Mouse (Mus musculus) forebrain, embryonic 16.5 days (tissue): ENCODE measurements around the gene Prkca. TPM values are rescaled to one million over a fixed set of nuclear protein-coding genes. Genes with fewer than 3 reads are reported as not detected.

Experiments used
- ATAC-seq: fragments of 200-750 bp; cut with Nextera tagmentation; 2 replicates; pipeline ENCODE4 v1.8.0; 2017; ENCODE audit warnings: mild to moderate bottlenecking, moderate library complexity
- H3K27ac ChIP-seq: fragments of 300-500 bp; sonication (generic); 2 replicates; pipeline ENCODE4 v1.5.1; 2014; ENCODE audit warnings: low read length, control low read depth
- H3K27me3 ChIP-seq: fragments of 300-500 bp; sonication (generic); replicated peaks from 2 replicates; pipeline ENCODE4 v1.6.1; 2014; ENCODE audit warnings: low read length; ENCODE audit not compliant: control insufficient read depth, insufficient read depth
- H3K36me3 ChIP-seq: fragments of 300-500 bp; sonication (generic); 2 replicates; pipeline ENCODE4 v1.6.1; 2014; ENCODE audit not compliant: control insufficient read depth, insufficient read depth
- H3K4me1 ChIP-seq: fragments of 300-500 bp; sonication (generic); replicated peaks from 2 replicates; pipeline ENCODE4 v1.6.1; 2014; ENCODE audit warnings: low read length; ENCODE audit not compliant: control insufficient read depth, insufficient read depth
- H3K4me2 ChIP-seq: fragments of 300-500 bp; sonication (generic); 2 replicates; pipeline ENCODE4 v1.6.1; 2014; ENCODE audit warnings: mild to moderate bottlenecking, low read length, control low read depth
- H3K4me3 ChIP-seq: fragments of 300-500 bp; sonication (generic); replicated peaks from 2 replicates; pipeline ENCODE4 v1.5.1; 2014; ENCODE audit warnings: mild to moderate bottlenecking, low read length, control low read depth
- H3K9ac ChIP-seq: fragments of 300-500 bp; sonication (generic); replicated peaks from 2 replicates; pipeline ENCODE4 v1.6.1; 2014; ENCODE audit warnings: low read depth, low read length, control low read depth
- H3K9me3 ChIP-seq: fragments of 300-500 bp; sonication (generic); 2 replicates; pipeline ENCODE4 v1.6.1; 2016; ENCODE audit warnings: low read length; ENCODE audit not compliant: control insufficient read depth
- WGBS: fragments of 180-500 bp; shearing (Covaris S2); extraction: QIAGEN DNeasy Blood & Tissue Kit; methylation state at CpG from one replicate; pipeline ENCODE4 v1.1.7; 2014; 5-methylcytosine and 5-hydroxymethylcytosine counted together
- polyA plus RNA-seq: library from polyadenylated mRNA; unstranded; fragments of >200 nt; fragmentation: Nextera tagmentation; extraction: Ambion mirVana; gene quantifications from 2 replicates; pipeline ENCODE4 v1.2.1, GENCODE M21; 2015

Gene Prkca
- polyA plus RNA-seq, 1 experiment from 2014 or later, result 7.5 TPM

DNA sequence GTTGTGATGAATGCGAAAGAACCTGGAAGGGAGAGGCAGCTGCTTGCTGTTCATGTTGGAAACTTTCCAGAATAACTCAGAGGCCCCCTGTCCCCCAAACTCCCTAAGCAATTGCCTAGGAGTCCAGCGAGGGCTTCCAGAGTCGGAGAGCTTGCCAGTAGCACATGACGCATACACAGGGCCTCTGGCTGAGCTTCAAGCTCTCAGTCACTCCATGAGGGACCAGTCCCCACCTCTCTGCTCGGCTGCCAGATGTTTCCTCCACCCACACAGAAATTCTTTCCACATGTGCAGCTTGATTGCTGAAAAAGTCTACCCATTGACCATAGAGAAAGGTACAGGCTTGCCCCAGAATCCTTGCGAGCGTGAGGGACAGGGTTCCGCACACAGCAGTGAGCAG, 128.3 kb downstream of the Prkca start:
- H3K9me3 ChIP-seq, result no peaks in the 10 kb centered on the region
- no peaks in the 10 kb centered on the region for H3K36me3 ChIP-seq
- peaks cover 7% of the 10 kb centered on the region for H3K4me1 ChIP-seq
- H3K4me2 ChIP-seq, result no peak overlapping the region
- H3K9ac ChIP-seq, result no peak overlapping the region
- 41% methylated on average over 8 of the region's 8 CpGs for WGBS
- no peak overlapping the region for H3K4me3 ChIP-seq
- ATAC-seq, result peak; percentile 72; the same call in 1 of the 2 replicates
- no peak overlapping the region for H3K27ac ChIP-seq
- no peaks in the 10 kb centered on the region for H3K27me3 ChIP-seq

- Histone ChIP-seq H3K27me3 (no peaks in the 10 kb centered on the region), H3K4me1 (peaks cover 7% of the 10 kb centered on the region), H3K27ac (no peak overlapping the region), H3K36me3 (no peaks in the 10 kb centered on the region), H3K9me3 (no peaks in the 10 kb centered on the region), H3K4me2 (no peak overlapping the region), H3K9ac (no peak overlapping the region), H3K4me3 (no peak overlapping the region)
- 89% methylated on average over 11 of the region's 11 CpGs for WGBS
- ATAC-seq, result no peak
Measured at GRCm38 (mm10) chr11:108214521-108215223, 129.1 kb downstream of the Prkca start.

- no peaks in the 10 kb centered on the region for H3K9me3 ChIP-seq
- peaks cover 7% of the 10 kb centered on the region for H3K4me1 ChIP-seq
- no peak overlapping the region for H3K4me3 ChIP-seq
- no peak for ATAC-seq
- no peaks in the 10 kb centered on the region for H3K36me3 ChIP-seq
- WGBS, result 93% methylated on average over 10 of the region's 10 CpGs
- no peak overlapping the region for H3K27ac ChIP-seq
- H3K4me2 ChIP-seq, result no peak overlapping the region
- H3K27me3 ChIP-seq, result no peaks in the 10 kb centered on the region
- H3K9ac ChIP-seq, result no peak overlapping the region
Measured at GRCm38 (mm10) chr11:108213783-108214182, 129.9 kb downstream of the Prkca start.

- Histone ChIP-seq H3K36me3 (no peaks in the 10 kb centered on the region), H3K9me3 (no peaks in the 10 kb centered on the region), H3K4me1 (peaks cover 7% of the 10 kb centered on the region), H3K9ac (no peak overlapping the region), H3K27me3 (no peaks in the 10 kb centered on the region), H3K27ac (no peak overlapping the region), H3K4me3 (no peak overlapping the region), H3K4me2 (no peak overlapping the region)
- 76% methylated on average over 5 of the region's 5 CpGs for WGBS
- ATAC-seq, result no peak
Measured at GRCm38 (mm10) chr11:108212638-108213037, 131.1 kb downstream of the Prkca start.

DNA sequence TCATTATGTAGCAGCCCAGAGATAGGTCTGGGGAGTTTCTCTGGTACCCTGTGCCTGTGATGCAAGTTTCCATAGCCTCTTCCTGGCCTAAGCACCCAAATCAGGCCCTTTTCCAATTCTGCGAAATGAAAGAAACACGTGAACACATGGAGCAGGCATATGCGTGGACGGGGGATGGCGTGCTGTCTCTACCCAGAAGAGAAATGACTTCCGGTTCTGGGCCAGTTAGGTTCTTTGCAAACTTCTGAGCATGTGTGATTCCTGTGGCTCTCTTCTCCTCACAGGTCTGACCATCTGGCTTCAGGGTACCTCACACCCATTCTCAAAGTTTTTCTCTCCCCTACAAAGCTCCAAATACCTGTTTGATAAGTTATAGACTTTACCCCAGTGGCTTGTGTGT, 131.7 kb downstream of the Prkca start:
- H3K27ac ChIP-seq, result no peak overlapping the region
- WGBS, result 86% methylated on average over 6 of the region's 6 CpGs
- H3K27me3 ChIP-seq, result no peaks in the 10 kb centered on the region

GRCm38 (mm10) chr11:108210749-108211148, 133.0 kb downstream of the Prkca start:
- Histone ChIP-seq H3K4me2 (no peak overlapping the region), H3K4me1 (peaks cover 5% of the 10 kb centered on the region), H3K27ac (no peak overlapping the region), H3K36me3 (no peaks in the 10 kb centered on the region), H3K27me3 (no peaks in the 10 kb centered on the region), H3K4me3 (no peak overlapping the region), H3K9ac (no peak overlapping the region), H3K9me3 (no peaks in the 10 kb centered on the region)
- WGBS, result 88% methylated on average over 7 of the region's 7 CpGs
- ATAC-seq, result no peak

More for the DNA sequence above, 131.7 kb downstream of the Prkca start:
- no peak for ATAC-seq
- no peak overlapping the region for H3K9ac ChIP-seq
- H3K4me2 ChIP-seq, result no peak overlapping the region
- H3K9me3 ChIP-seq, result no peaks in the 10 kb centered on the region
- H3K4me3 ChIP-seq, result no peak overlapping the region
- H3K36me3 ChIP-seq, result no peaks in the 10 kb centered on the region
- peaks cover 7% of the 10 kb centered on the region for H3K4me1 ChIP-seq

GRCm38 (mm10) chr11:108206602-108207001, 137.1 kb downstream of the Prkca start:
- Histone ChIP-seq H3K9me3 (no peaks in the 10 kb centered on the region), H3K4me1 (peaks cover 22% of the 10 kb centered on the region), H3K27ac (no peak overlapping the region), H3K4me2 (no peak overlapping the region), H3K9ac (no peak overlapping the region), H3K27me3 (no peaks in the 10 kb centered on the region), H3K4me3 (no peak overlapping the region), H3K36me3 (no peaks in the 10 kb centered on the region)
- WGBS, result 92% methylated on average over 2 of the region's 2 CpGs
- no peak for ATAC-seq

DNA sequence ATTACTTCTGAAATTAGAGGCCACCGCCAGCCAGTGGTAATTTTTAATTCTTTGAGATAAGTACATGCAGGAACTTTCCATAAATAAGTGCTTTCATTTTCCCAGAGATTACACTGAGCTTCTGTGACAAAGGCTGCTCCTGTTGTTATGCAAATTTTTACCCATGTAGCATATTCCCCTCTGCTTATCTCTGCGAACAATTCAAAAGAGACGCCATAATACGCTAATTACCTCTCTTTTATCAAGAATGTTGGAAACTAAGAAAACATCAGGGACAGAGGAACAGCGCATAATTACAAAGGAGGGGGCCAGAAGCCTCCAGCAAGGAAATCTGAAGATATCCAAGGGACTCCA, 138.9 kb downstream of the Prkca start:
- Histone ChIP-seq H3K9me3 (no peaks in the 10 kb centered on the region), H3K4me1 (peaks cover 25% of the 10 kb centered on the region), H3K4me2 (no peak overlapping the region), H3K27ac (peak overlapping the region; percentile 46), H3K27me3 (no peaks in the 10 kb centered on the region), H3K9ac (no peak overlapping the region), H3K4me3 (no peak overlapping the region), H3K36me3 (no peaks in the 10 kb centered on the region)
- WGBS, result 8% methylated on average over 5 of the region's 5 CpGs
- ATAC-seq, result peak; percentile 84

- ATAC-seq, result peak; percentile 61
- Histone ChIP-seq H3K36me3 (no peaks in the 10 kb centered on the region), H3K4me1 (peaks cover 25% of the 10 kb centered on the region), H3K27ac (peak overlapping the region; percentile 22), H3K9ac (no peak overlapping the region), H3K4me2 (no peak overlapping the region), H3K27me3 (no peaks in the 10 kb centered on the region), H3K9me3 (no peaks in the 10 kb centered on the region), H3K4me3 (no peak overlapping the region)
- WGBS, result 30% methylated on average over 7 of the region's 7 CpGs
Measured at GRCm38 (mm10) chr11:108204202-108204894, 139.4 kb downstream of the Prkca start.
